Mouse (Mus musculus) heart, postnatal 4 days (tissue): ENCODE measurements around the gene Gm6760. TPM values are rescaled to one million over a fixed set of nuclear protein-coding genes. Genes with fewer than 3 reads are reported as not detected.
A peak's percentile ranks its signal among the peaks of the same experiment; 100 is the strongest.

ENCODE experiments used
- DNase-seq: peaks from one replicate; pipeline ENCODE4 v3.0.0; 2021
- total RNA-seq, 2 experiments: library from RNA; stranded (reverse); gene quantifications; 2 replicates each; pipeline ENCODE4 v1.2.3; 2021

The Gm6760 gene
- not detected for total RNA-seq

DNA sequence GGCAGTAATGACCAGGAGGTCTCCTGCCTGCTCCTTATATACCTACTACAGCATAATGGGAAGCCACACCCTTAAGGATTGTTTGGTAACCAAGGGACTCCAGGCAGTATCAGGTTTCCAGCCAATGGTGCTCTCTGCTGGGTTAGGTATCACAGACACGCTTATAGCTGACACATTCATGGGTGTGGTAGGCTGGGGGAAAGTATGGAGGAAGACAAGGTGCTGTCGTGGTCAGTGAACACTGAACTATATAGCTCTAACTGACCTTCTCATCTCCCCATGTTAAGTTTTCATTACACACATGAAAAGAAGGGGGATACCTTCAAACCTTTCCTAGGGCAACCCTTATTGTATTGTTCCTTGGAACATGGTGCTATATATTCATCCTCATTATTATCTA is at the start of gene Gm6760:
Gene Gm6760 (minus strand): TSS at position 101 of the 400 bp plus-strand sequence.
- no peak for DNase-seq

DNA sequence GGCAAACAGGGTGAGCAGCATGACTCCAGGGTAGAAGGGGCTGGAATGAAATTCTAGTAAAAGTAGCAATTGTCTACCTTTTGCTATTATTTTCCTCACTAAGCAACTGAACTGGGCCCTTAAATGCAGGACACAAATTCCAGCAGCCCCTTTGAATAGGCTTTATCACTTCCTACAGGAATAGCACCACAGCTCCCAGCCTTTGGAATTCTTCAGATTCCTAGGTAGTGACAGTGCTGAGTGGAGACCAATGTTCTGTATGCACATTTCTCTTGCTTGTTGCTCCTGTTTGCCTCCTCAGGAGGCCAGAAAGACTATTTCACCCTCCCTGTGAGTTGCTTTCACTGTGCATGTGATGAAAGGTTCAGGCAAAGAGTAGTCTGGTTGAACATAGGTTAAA is 29.2 kb upstream of the Gm6760 start:
- peak; percentile 9 for DNase-seq

DNA sequence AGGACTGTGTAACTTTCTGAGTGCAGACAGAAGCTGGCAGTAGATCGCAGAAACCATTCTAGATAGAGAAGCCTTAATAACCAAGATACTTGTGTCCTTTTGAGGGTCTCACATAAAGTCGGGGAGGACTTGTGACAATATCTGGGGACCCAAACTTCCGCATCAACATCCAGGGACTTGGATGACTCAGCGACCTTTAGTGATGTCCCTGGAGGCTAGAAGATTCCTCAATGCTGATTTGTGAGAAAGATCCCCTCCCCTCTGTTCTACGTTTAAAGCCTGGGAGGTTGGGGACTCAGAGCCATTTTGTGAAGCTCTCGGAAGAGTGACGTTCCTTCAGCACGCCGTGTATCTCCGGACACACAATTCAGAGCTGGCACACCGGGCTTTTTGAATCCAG is 21.2 kb upstream of the Gm6760 start, which contains the start of gene 3830417A13Rik:
Gene 3830417A13Rik (plus strand): TSS at position 301 of the 400 bp plus-strand sequence.
- no peak for DNase-seq

Other genes with a start within 250 kb of the Gm6760 start
- gene 3830417A13Rik, start 21.4 kb upstream of the Gm6760 start, total RNA-seq, result not detected
- 1 to 10 TPM; 6.2 to 9.2 TPM for gene Slitrk4, start 124.8 kb upstream of the Gm6760 start, total RNA-seq